Mouse (Mus musculus) olfactory bulb, adult 2 months (tissue): Measurements from ENCODE around the gene Fam180a.

Source experiments
- CTCF ChIP-seq: fragments of 200-500 bp; IDR thresholded peaks from 2 replicates; pipeline ENCODE4 v1.5.1; 2012; ENCODE audit warnings: low read depth, mild to moderate bottlenecking, low read length, moderate library complexity; ENCODE audit not compliant: insufficient read depth
- POLR2A ChIP-seq: fragments of 200-500 bp; IDR thresholded peaks from 2 replicates; pipeline ENCODE4 v1.6.1; 2012; ENCODE audit warnings: mild to moderate bottlenecking, low read depth, low read length, moderate library complexity; ENCODE audit not compliant: insufficient read depth

GRCm38 (mm10) chr6:35313520-35313919 is 12.4 kb downstream of the Fam180a start:
- TF ChIP-seq CTCF (no peak), POLR2A (no peak)
